Mouse (Mus musculus) ES-E14 (cell line): ENCODE results near the gene Gsg1.

ENCODE experiments used
- CHD2 ChIP-seq: IDR thresholded peaks from 2 replicates; pipeline ENCODE4 v1.6.1; 2014; ENCODE audit warnings: mild to moderate bottlenecking, low read depth, low read length, inconsistent platforms
- HCFC1 ChIP-seq: IDR thresholded peaks from 2 replicates; pipeline ENCODE4 v1.6.1; 2012; ENCODE audit warnings: low read length, inconsistent platforms, borderline replicate concordance; ENCODE audit not compliant: insufficient read depth
- MAFK ChIP-seq: IDR thresholded peaks from 2 replicates; pipeline ENCODE4 v1.6.1; 2014; ENCODE audit warnings: mild to moderate bottlenecking, low read depth, low read length, inconsistent platforms; ENCODE audit not compliant: insufficient read depth
- ZC3H11A ChIP-seq: IDR thresholded peaks from 2 replicates; pipeline ENCODE4 v1.6.1; 2012; ENCODE audit warnings: low read depth, mild to moderate bottlenecking, inconsistent platforms, low read length, borderline replicate concordance
- ZNF384 ChIP-seq: IDR thresholded peaks from 2 replicates; pipeline ENCODE4 v1.6.1; 2012; ENCODE audit warnings: low read depth, low read length, inconsistent platforms

- TF ChIP-seq CHD2: no peak
- no peak for TF ChIP-seq ZNF384
- no peak for TF ChIP-seq MAFK
- TF ChIP-seq ZC3H11A: no peak
- TF ChIP-seq HCFC1: no peak
Measured at GRCm38 (mm10) chr6:135191906-135192305, 62.2 kb downstream of the Gsg1 start.
